Mouse (Mus musculus) embryonic fibroblast, embryonic 13.5 days (primary cell): ENCODE results near the gene Alg14.

Source experiments
- CTCF ChIP-seq: IDR thresholded peaks from 2 replicates; pipeline ENCODE4 v1.5.1; 2011; ENCODE audit warnings: mild to moderate bottlenecking, control low read depth, low read length, moderate library complexity, borderline replicate concordance; ENCODE audit not compliant: insufficient read depth
- POLR2A ChIP-seq: IDR thresholded peaks from 2 replicates; pipeline ENCODE4 v1.6.1; 2011; ENCODE audit warnings: low read depth, mild to moderate bottlenecking, control low read depth, low read length, moderate library complexity

- TF ChIP-seq CTCF = no peak
- TF ChIP-seq POLR2A = no peak
These were observed 36.1 kb upstream of the Alg14 start for GRCm38 (mm10) chr3:121255501-121255900.
